In the genomic region with DNA sequence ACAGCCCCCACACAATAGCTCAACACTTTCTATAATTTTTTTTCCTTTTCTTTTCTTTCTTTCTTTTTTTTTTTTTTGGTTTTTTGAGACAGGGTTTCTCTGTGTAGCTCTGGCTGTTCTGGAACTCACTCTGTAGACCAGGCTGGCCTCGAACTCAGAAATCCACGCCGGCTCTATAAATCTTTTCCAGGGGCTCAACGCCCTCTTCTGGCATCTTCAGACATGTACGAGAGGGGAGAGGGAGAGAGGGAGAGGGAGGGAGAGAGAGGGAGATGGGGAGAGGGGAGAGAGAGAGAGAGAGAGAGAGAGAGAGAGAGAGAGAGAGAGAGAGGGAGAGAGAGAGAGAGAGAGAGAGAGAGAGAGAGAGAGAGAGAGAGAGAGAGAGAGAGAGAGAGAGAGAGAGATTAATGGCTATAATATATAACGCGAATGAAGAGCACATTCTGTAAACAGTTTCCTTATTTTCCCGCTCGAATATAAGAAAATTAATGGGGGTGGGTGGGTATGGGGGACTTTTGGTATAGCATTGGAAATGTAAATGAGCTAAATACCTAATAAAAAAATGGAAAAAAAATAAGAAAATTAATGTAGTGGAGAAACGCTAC, we compare ENCODE assay signal across 8 mouse cellular contexts. TPM values are rescaled to one million over a fixed set of nuclear protein-coding genes. Genes with fewer than 3 reads are reported as not detected.
DNase-seq lines count a peak whose midpoint lies in the region; ATAC-seq lines count a peak whose summit lies in the region.
"Not testable (repeated sequence)": the region's sequence is repeated elsewhere in the genome, so short reads cannot be mapped to it uniquely, and the experiment has no call there.

No protein-coding gene starts in this region.

- intact Hi-C loops in left cerebral cortex, postnatal 4 days (cut with DNase I) = not testable (repeated sequence)

- 11% methylated on average over 10 of the region's 10 CpGs for WGBS in forebrain, embryonic 14.5 days
- WGBS in hindbrain, embryonic 13.5 days = 13% methylated on average over 10 of the region's 10 CpGs
- 5% methylated on average over 10 of the region's 10 CpGs for WGBS in neural tube, embryonic 15.5 days

- peak; percentile 45 for DNase-seq in Muller cell, postnatal 12 days (ENCODE audit: inconsistent ontology term)
- DNase-seq in cerebellum, postnatal 25 days = peak; percentile 39 to 56
- DNase-seq in forebrain, embryonic 14.5 days (ENCODE audit: low spot score) = peak; percentile 54
- peak; percentile 34 for DNase-seq in left cerebral cortex, postnatal 4 days
- DNase-seq in lung, postnatal 10 days = peak; percentile 16
- peak; percentile 18 for DNase-seq in thymus, postnatal 4 days

- not testable (repeated sequence) for H3K9me3 ChIP-seq in forebrain, embryonic 14.5 days (replicated peaks; ENCODE audit: control insufficient read depth, low read length); hindbrain, embryonic 13.5 days; neural tube, embryonic 15.5 days (replicated peaks)

- H3K27me3 ChIP-seq in forebrain, embryonic 14.5 days (replicated peaks; ENCODE audit: control insufficient read depth, insufficient read depth, low read length); hindbrain, embryonic 13.5 days; neural tube, embryonic 15.5 days (replicated peaks): not testable (repeated sequence)

- peak overlapping the region; percentile 87 for H3K4me2 ChIP-seq in forebrain, embryonic 14.5 days (ENCODE audit: low read length)
- H3K4me2 ChIP-seq in hindbrain, embryonic 13.5 days = peak overlapping the region; percentile 89
- H3K4me2 ChIP-seq in neural tube, embryonic 15.5 days = peak overlapping the region; percentile 87

- H3K4me1 ChIP-seq in forebrain, embryonic 14.5 days (ENCODE audit: control insufficient read depth, insufficient read depth, low read length); neural tube, embryonic 15.5 days: not testable (repeated sequence)
- peaks cover 17% of the 10 kb centered on the region for H3K4me1 ChIP-seq in hindbrain, embryonic 13.5 days (replicated peaks)

- peak overlapping the region; percentile 82 for H3K4me3 ChIP-seq in forebrain, embryonic 14.5 days (ENCODE audit: low read depth, low read length)
- H3K4me3 ChIP-seq in hindbrain, embryonic 13.5 days = peak overlapping the region; percentile 77
- H3K4me3 ChIP-seq in neural tube, embryonic 15.5 days (replicated peaks) = peak overlapping the region; percentile 96

- H3K27ac ChIP-seq in forebrain, embryonic 14.5 days (ENCODE audit: low read depth, low read length) = peak overlapping the region; percentile 49; the same call in 1 of the 2 replicates
- peak overlapping the region; percentile 83 for H3K27ac ChIP-seq in hindbrain, embryonic 13.5 days
- peak overlapping the region; percentile 85 for H3K27ac ChIP-seq in neural tube, embryonic 15.5 days (replicated peaks)

- peak; percentile 5; the same call in 1 of the 2 replicates for ATAC-seq in forebrain, embryonic 14.5 days
- ATAC-seq in hindbrain, embryonic 13.5 days (ENCODE audit: low FRiP score) = 0 out of 2 replicates have a peak, but pooled peaks have one; percentile 36
- not testable (repeated sequence) for ATAC-seq in neural tube, embryonic 15.5 days (ENCODE audit: low FRiP score)

- not testable (repeated sequence) for H3K36me3 ChIP-seq in forebrain, embryonic 14.5 days (ENCODE audit: control insufficient read depth, insufficient read depth, low read length); hindbrain, embryonic 13.5 days; neural tube, embryonic 15.5 days

- not testable (repeated sequence) for H3K9ac ChIP-seq in forebrain, embryonic 14.5 days (ENCODE audit: low read length)
- H3K9ac ChIP-seq in hindbrain, embryonic 13.5 days = 0 out of 2 replicates have a peak overlapping the region, but pooled peaks have one; percentile 89
- peak overlapping the region; percentile 82; the same call in 1 of the 2 replicates for H3K9ac ChIP-seq in neural tube, embryonic 15.5 days (replicated peaks)

RNA-seq across cellular contexts. Expression of a gene that starts 0.5 kb away (rescaled TPM):
- 43.2 and 51.3 TPM in 2 replicates for polyA plus RNA-seq in forebrain, embryonic 14.5 days (2014; fragmentation: Nextera tagmentation; extraction: Ambion mirVana)
- polyA plus RNA-seq in hindbrain, embryonic 13.5 days (2015; fragmentation: Nextera tagmentation; extraction: Ambion mirVana) = 51.1 and 53.4 TPM in 2 replicates
- 10 to 100 TPM; 55.2 to 58.7 TPM for total RNA-seq in left cerebral cortex, postnatal 4 days (2021)
- 43.4 and 50.1 TPM in 2 replicates for polyA plus RNA-seq in neural tube, embryonic 15.5 days (2015; fragmentation: Nextera tagmentation; extraction: Ambion mirVana)

RNA-seq across cellular contexts. Expression of a gene that starts 26.0 kb away (rescaled TPM):
- 17.7 and 18.9 TPM in 2 replicates for polyA plus RNA-seq in forebrain, embryonic 14.5 days (2014; fragmentation: Nextera tagmentation; extraction: Ambion mirVana)
- 25.2 and 27.7 TPM in 2 replicates for polyA plus RNA-seq in hindbrain, embryonic 13.5 days (2015; fragmentation: Nextera tagmentation; extraction: Ambion mirVana)
- total RNA-seq in left cerebral cortex, postnatal 4 days (2021) = 10 to 100 TPM; 58.4 to 64.0 TPM
- 20.2 and 20.6 TPM in 2 replicates for polyA plus RNA-seq in neural tube, embryonic 15.5 days (2015; fragmentation: Nextera tagmentation; extraction: Ambion mirVana)

RNA-seq across cellular contexts. Expression of a gene that starts 55.7 kb away (rescaled TPM):
- polyA plus RNA-seq in forebrain, embryonic 14.5 days (2014; fragmentation: Nextera tagmentation; extraction: Ambion mirVana) = 14.7 and 14.8 TPM in 2 replicates
- 29.1 and 30.7 TPM in 2 replicates for polyA plus RNA-seq in hindbrain, embryonic 13.5 days (2015; fragmentation: Nextera tagmentation; extraction: Ambion mirVana)
- 10 to 100 TPM; 32.8 to 40.6 TPM for total RNA-seq in left cerebral cortex, postnatal 4 days (2021)
- polyA plus RNA-seq in neural tube, embryonic 15.5 days (2015; fragmentation: Nextera tagmentation; extraction: Ambion mirVana) = 32.9 and 35.0 TPM in 2 replicates
